Mouse (Mus musculus) embryonic facial prominence, embryonic 14.5 days (tissue): Measurements from ENCODE around the gene Mfsd2a. TPM values are rescaled to one million over a fixed set of nuclear protein-coding genes. Genes with fewer than 3 reads are reported as not detected.

ENCODE experiments used
- ATAC-seq: fragments of 200-750 bp; cut with Nextera tagmentation; 2 replicates; pipeline ENCODE4 v1.8.0; 2017; ENCODE audit warnings: low read depth, moderate number of reproducible peaks, moderate TSS enrichment
- DNase-seq: peaks from one replicate; pipeline ENCODE4 v3.0.0-alpha.2; 2015; ENCODE audit warnings: low spot score
- H3K27ac ChIP-seq: fragments of 300-500 bp; sonication (generic); replicated peaks from 2 replicates; pipeline ENCODE4 v1.5.1; 2014; ENCODE audit warnings: low read depth, mild to moderate bottlenecking, low read length, moderate library complexity
- H3K27me3 ChIP-seq: fragments of 300-500 bp; sonication (generic); replicated peaks from 2 replicates; pipeline ENCODE4 v1.6.1; 2014; ENCODE audit warnings: low read length; ENCODE audit not compliant: control insufficient read depth, insufficient read depth
- H3K36me3 ChIP-seq: fragments of 300-500 bp; sonication (generic); 2 replicates; pipeline ENCODE4 v1.6.1; 2014; ENCODE audit warnings: low read length, mixed read lengths; ENCODE audit not compliant: control insufficient read depth, insufficient read depth
- H3K4me1 ChIP-seq: fragments of 300-500 bp; sonication (generic); 2 replicates; pipeline ENCODE4 v1.6.1; 2014; ENCODE audit warnings: antibody characterized with exemption, low read length; ENCODE audit not compliant: control insufficient read depth, insufficient read depth
- H3K4me2 ChIP-seq: fragments of 300-500 bp; sonication (generic); 2 replicates; pipeline ENCODE4 v1.6.1; 2014; ENCODE audit warnings: low read depth, mild to moderate bottlenecking, low read length, moderate library complexity, mixed read lengths
- H3K4me3 ChIP-seq: fragments of 300-500 bp; sonication (generic); 2 replicates; pipeline ENCODE4 v1.5.1; 2014; ENCODE audit warnings: low read depth, mild to moderate bottlenecking, low read length
- H3K9ac ChIP-seq: fragments of 300-500 bp; sonication (generic); 2 replicates; pipeline ENCODE4 v1.6.1; 2014; ENCODE audit warnings: low read depth, mild to moderate bottlenecking, low read length, moderate library complexity, mixed read lengths
- H3K9me3 ChIP-seq: fragments of 300-500 bp; sonication (generic); 2 replicates; pipeline ENCODE4 v1.6.1; 2016; ENCODE audit warnings: low read length; ENCODE audit not compliant: control insufficient read depth
- WGBS: fragments of 180-500 bp; shearing (Covaris S2); extraction: QIAGEN DNeasy Blood & Tissue Kit; methylation state at CpG from one replicate; pipeline ENCODE4 v1.1.7; 2014; 5-methylcytosine and 5-hydroxymethylcytosine counted together
- polyA plus RNA-seq: library from polyadenylated mRNA; unstranded; fragments of >200 nt; fragmentation: Nextera tagmentation; extraction: Ambion mirVana; gene quantifications from 2 replicates; pipeline ENCODE4 v1.2.1, GENCODE M21; 2014

Gene Mfsd2a
- polyA plus RNA-seq, 1 experiment from 2014 or later: 5.3 TPM

GRCm38 (mm10) chr4:122933857-122934256 is 27.1 kb downstream of the Mfsd2a start:
- Histone ChIP-seq H3K9me3 (no peaks in the 10 kb centered on the region), H3K27me3 (no peaks in the 10 kb centered on the region), H3K4me1 (no peaks in the 10 kb centered on the region), H3K27ac (no peak overlapping the region), H3K4me2 (no peak overlapping the region), H3K9ac (no peak overlapping the region), H3K36me3 (no peaks in the 10 kb centered on the region), H3K4me3 (no peak overlapping the region)
- no peak for DNase-seq
- WGBS: 33% methylated on average over 3 of the region's 3 CpGs
- ATAC-seq: no peak

GRCm38 (mm10) chr4:122933051-122933591 is 27.9 kb downstream of the Mfsd2a start:
- H3K4me3 ChIP-seq: no peak overlapping the region
- no peak overlapping the region for H3K4me2 ChIP-seq
- H3K4me1 ChIP-seq: no peaks in the 10 kb centered on the region
- no peaks in the 10 kb centered on the region for H3K36me3 ChIP-seq
- 61% methylated on average over 3 of the region's 3 CpGs for WGBS
- no peak for DNase-seq
- no peak overlapping the region for H3K9ac ChIP-seq
- ATAC-seq: no peak
- no peaks in the 10 kb centered on the region for H3K9me3 ChIP-seq
- H3K27me3 ChIP-seq: no peaks in the 10 kb centered on the region
- H3K27ac ChIP-seq: no peak overlapping the region

DNA sequence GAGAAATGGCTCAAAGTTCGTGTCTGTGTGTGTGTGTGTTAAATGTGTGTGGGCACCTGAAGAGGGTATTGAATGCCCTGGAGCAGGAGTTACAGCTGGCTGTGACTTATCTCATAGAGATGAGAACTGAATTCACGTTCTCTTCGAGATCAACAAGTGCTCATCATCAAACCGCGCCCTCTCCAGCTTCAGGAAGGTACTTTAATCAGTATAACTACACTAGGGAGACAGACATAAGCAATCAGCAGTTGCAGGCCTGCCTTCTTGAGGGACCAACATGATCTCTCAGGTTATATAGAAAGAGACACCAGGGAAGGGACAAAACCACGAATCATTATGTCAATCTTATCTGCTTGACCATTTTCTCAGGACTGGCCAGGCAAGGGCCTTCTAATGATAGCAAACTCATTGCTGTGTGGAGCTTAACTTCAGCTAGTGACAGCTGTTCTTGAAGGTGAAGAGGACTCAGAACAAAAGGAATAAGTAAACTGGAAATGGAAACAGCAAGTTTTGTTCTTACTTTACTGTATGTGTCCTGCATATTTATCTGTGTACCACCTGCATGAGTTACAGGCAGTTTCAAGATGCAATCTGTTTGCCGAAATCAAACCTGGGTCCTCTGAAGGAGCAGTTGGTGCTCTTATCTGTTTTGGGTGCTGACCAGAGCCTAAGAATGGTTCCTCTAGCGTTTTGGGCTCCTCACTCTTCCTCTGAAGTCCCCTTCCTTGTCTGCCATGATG is 28.6 kb downstream of the Mfsd2a start:
- Histone ChIP-seq H3K36me3 (no peaks in the 10 kb centered on the region), H3K9ac (no peak overlapping the region), H3K27ac (no peak overlapping the region), H3K4me1 (no peaks in the 10 kb centered on the region), H3K4me2 (no peak overlapping the region), H3K27me3 (no peaks in the 10 kb centered on the region), H3K4me3 (no peak overlapping the region), H3K9me3 (no peaks in the 10 kb centered on the region)
- 69% methylated on average over 8 of the region's 8 CpGs for WGBS
- DNase-seq (no peak), ATAC-seq (no peak)

DNA sequence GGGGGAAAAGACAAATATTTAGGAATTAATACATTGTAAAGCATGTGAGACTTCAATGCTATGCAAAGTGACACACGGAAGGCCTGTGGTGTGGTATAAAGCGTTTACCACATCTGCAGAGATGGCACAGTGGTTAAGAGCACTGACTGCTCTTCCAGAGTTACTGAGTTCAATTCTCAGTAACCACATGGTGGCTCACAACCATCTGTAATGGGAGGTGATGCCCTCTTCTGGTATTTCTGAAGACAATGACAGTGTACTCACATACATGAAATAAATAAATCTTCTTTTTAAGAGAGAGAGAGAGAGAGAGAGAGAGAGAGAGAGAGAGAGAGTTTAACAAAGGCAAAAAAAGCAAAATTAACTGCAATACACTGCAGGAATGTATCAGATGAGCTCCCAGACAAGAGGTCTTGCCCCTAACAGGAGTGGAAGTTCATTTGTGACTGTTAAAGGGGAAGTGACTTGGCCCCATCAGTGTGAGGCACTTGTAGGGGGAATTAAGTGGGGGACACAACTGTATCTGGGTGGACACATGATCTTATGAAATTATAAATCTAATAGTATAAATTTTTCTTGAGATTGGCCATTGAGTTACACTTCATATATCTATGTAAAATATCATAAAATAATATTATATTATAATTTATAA is 29.9 kb downstream of the Mfsd2a start:
- Histone ChIP-seq H3K9me3 (no peaks in the 10 kb centered on the region), H3K4me3 (no peak overlapping the region), H3K27ac (no peak overlapping the region), H3K4me1 (no peaks in the 10 kb centered on the region), H3K27me3 (no peaks in the 10 kb centered on the region), H3K9ac (no peak overlapping the region), H3K4me2 (no peak overlapping the region), H3K36me3 (no peaks in the 10 kb centered on the region)
- DNase-seq (no peak), ATAC-seq (no peak)
- 82% methylated on average over 2 of the region's 2 CpGs for WGBS

DNA sequence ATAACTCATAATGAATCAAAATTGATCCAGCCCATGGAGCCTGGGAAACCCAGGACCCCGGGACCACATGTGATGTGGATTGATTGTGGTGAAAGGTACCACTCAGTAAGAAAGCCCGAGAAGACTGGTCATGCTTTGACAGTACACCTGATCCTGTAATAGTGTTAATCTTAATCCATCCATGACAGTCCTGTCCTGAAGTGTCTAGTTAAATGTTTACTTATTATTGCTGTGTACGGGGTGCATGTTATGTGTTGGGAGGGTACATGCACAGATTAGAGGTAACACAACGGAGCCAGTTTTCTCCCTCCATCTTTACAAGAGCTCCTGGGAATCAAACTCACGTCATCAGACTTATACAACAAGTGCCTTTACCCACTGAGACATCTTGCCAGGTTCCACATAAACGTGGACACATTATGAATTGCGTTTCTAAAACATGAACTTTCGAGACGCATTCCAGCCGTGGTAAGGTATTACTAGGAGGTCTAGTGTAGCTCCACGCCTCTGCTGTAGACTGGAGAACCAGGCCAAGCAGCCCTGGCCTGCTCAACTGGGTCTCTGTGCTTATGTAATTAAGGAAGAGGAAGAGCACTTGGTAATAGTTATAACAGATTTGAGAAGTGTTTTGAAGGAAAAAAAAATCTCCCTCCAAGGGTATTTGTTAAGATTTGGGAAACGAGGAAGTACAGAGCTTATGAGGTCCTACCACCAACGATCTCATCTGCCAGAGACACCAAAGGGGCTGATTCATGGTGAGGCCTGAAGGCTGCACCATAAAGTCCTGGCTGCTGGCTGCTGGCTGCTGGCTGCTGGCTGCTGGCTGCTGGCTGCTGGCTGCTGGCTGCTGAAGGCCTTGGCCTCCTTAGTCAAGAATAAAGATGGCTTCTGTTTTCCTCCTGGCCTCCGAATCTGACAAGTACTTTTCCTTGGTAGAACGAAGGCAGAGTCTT is 37.3 kb downstream of the Mfsd2a start:
- no peaks in the 10 kb centered on the region for H3K9me3 ChIP-seq
- no peaks in the 10 kb centered on the region for H3K27me3 ChIP-seq
- no peak overlapping the region for H3K9ac ChIP-seq
- H3K4me1 ChIP-seq: no peaks in the 10 kb centered on the region
- ATAC-seq: no peak
- H3K36me3 ChIP-seq: no peaks in the 10 kb centered on the region
- no peak overlapping the region for H3K4me3 ChIP-seq
- WGBS: 79% methylated on average over 15 of the region's 15 CpGs
- H3K4me2 ChIP-seq: no peak overlapping the region
- DNase-seq: no peak
- H3K27ac ChIP-seq: no peak overlapping the region

DNA sequence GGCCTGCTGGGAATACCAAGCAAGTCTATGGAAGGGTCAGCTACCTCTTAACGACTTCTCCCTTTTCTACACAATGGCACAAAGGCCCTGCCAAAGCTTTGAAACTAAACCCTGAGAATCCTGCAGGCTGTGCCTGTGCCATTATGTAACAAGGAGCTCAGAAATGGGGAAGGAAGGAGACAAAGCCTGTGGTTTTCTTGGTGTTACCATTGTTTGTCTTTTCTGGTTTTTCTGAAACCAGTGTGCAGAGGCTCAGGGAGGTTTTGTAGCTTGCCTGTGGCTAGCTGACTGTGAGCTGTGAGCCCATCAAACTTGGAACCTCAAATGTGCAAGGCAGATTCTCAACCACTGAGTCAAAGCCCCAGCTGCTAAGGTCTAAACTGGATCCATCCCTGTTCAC is 38.1 kb downstream of the Mfsd2a start:
- H3K4me1 ChIP-seq: no peaks in the 10 kb centered on the region
- no peak overlapping the region for H3K9ac ChIP-seq
- H3K27ac ChIP-seq: no peak overlapping the region
- H3K36me3 ChIP-seq: no peaks in the 10 kb centered on the region
- no peaks in the 10 kb centered on the region for H3K9me3 ChIP-seq
- no peak for DNase-seq
- ATAC-seq: no peak
- no peak overlapping the region for H3K4me2 ChIP-seq
- H3K4me3 ChIP-seq: no peak overlapping the region
- WGBS: 22% methylated on average over 1 of the region's 1 CpGs
- no peaks in the 10 kb centered on the region for H3K27me3 ChIP-seq

DNA sequence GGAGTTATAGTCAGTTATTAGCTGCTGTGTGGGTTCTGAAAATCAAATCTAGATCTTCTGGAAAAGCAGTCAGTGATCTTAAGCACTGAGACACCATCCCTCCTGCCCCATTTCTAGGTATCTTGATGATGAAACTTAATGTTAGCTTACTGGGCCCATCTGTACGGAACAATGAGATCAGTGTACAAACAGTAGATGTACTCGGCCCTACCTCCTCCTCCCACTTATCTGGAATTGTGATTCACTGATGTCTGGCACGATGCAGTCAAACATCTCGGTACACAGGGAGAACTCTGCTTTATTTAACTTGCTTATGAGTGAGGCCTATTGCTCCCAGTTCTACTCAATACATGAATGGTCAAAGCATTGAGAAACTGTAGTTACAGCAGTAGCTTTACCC is 45.0 kb downstream of the Mfsd2a start:
- Histone ChIP-seq H3K4me3 (no peak overlapping the region), H3K4me1 (no peaks in the 10 kb centered on the region), H3K9ac (no peak overlapping the region), H3K4me2 (no peak overlapping the region), H3K27me3 (no peaks in the 10 kb centered on the region), H3K9me3 (0 out of 2 replicates have a peak, but pooled peaks cover 4% of the 10 kb centered on the region), H3K36me3 (no peaks in the 10 kb centered on the region), H3K27ac (no peak overlapping the region)
- 92% methylated on average over 4 of the region's 4 CpGs for WGBS
- DNase-seq (no peak), ATAC-seq (no peak)

DNA sequence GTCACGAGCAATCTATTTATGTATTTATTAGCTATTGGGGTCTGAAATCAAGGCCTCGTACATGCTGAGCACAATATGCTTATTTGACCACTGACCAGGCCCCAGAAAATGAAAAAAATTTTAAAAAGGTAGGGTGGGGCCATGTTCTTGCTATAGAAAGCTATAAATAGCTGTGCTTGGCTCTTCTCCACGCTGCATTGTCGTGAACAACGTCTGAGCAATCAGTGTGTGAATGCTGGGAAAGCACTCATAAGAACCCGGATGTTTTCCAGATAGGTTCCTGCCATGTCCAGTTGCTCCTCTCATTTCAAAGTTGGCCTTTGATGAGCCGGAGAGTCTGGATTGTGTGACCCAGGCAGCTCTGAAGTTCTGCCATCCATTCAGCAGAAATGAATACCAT is 46.8 kb downstream of the Mfsd2a start:
- no peak overlapping the region for H3K9ac ChIP-seq
- no peak overlapping the region for H3K4me2 ChIP-seq
- 0 out of 2 replicates have a peak, but pooled peaks cover 4% of the 10 kb centered on the region for H3K9me3 ChIP-seq
- WGBS: 65% methylated on average over 7 of the region's 7 CpGs
- ATAC-seq (no peak), DNase-seq (no peak)
- no peak overlapping the region for H3K4me3 ChIP-seq
- H3K27me3 ChIP-seq: no peaks in the 10 kb centered on the region
- no peaks in the 10 kb centered on the region for H3K4me1 ChIP-seq
- no peaks in the 10 kb centered on the region for H3K36me3 ChIP-seq
- no peak overlapping the region for H3K27ac ChIP-seq
